ENCODE assay signal across 9 mouse cellular contexts in the genomic region with DNA sequence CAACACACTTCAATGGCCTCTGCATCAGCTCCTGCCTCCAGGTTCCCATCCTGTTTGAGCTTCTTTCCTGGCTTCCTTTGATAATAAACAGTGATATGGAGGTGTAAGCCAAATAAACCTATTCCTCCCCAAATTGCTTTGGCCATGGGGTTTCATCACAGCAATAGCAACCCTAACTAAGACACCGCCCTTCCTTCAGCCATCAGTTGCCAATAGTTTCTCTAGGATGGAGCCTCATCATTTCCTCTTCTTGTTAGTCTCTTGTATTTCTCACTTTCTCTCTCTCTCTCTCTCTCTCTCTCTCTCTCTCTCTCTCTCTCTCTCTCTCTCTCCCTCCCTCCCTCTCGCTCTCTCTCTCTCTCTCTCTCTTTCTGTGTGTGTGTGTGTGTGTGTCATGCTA. TPM values are rescaled to one million over a fixed set of nuclear protein-coding genes. Genes with fewer than 3 reads are reported as not detected.
"Had no signal": no experiment of that assay in that cellular context is flagged by ENCODE, and none has a peak within 500 bp of the region (broad histone marks: within the 10 kb centered on the region; RNA-seq: fewer than 3 reads in every experiment).

No protein-coding gene starts in this region.

RNA-seq across cellular contexts. Expression of a gene that starts 20.6 kb away (rescaled TPM):
- total RNA-seq: hindbrain, postnatal 0 days; layer of hippocampus, adult 18-20 months; layer of hippocampus, adult 2 months; layer of hippocampus, adult 8-10 months; layer of hippocampus, postnatal 10 days; layer of hippocampus, postnatal 14 days; layer of hippocampus, postnatal 25 days; layer of hippocampus, postnatal 36 days; left cerebral cortex, adult 18-20 months had no signal

RNA-seq across cellular contexts. Expression of a gene that starts 37.7 kb away (rescaled TPM):
- total RNA-seq: layer of hippocampus, adult 2 months; layer of hippocampus, postnatal 25 days; left cerebral cortex, adult 18-20 months had no signal
